In genomic region chr19:23273355-23274053, GRCm38 (mm10) we compare ENCODE assay signal across 8 mouse cellular contexts. TPM values are rescaled to one million over a fixed set of nuclear protein-coding genes. Genes with fewer than 3 reads are reported as not detected.
A peak's percentile ranks its signal among the peaks of the same experiment; 100 is the strongest.
DNase-seq lines count a peak whose midpoint lies in the region; ATAC-seq lines count a peak whose summit lies in the region.

Smc5 (minus strand) TSS chr19:23273897.

- peaks cover 6% of the 10 kb centered on the region for H3K36me3 ChIP-seq in heart, embryonic 14.5 days (ENCODE audit: control insufficient read depth, insufficient read depth, low read length)
- H3K36me3 ChIP-seq in liver, embryonic 12.5 days, result peaks cover 9% of the 10 kb centered on the region
- H3K36me3 ChIP-seq in splenic B cell, adult 2 months (ENCODE audit: control insufficient read depth, insufficient read depth, low read length, poor library complexity, severe bottlenecking), result no peaks in the 10 kb centered on the region; the same call in 1 of the 2 replicates

- H3K27ac ChIP-seq in heart, embryonic 14.5 days (replicated peaks in 1 of 2; ENCODE audit: control insufficient read depth in 1 of 2, insufficient read depth in 1 of 2, low read depth in 2 of 2, low read length in 2 of 2), result peak within 1 kb of the TSS in 1 of 2 experiments; percentile 51; a peak in 2 of 4 replicates
- H3K27ac ChIP-seq in liver, embryonic 12.5 days, result peak within 1 kb of the TSS; percentile 81

- peak; percentile 94 for ATAC-seq in heart, embryonic 14.5 days (ENCODE audit: insufficient number of reproducible peaks, insufficient read depth, low FRiP score, low read depth)
- ATAC-seq in liver, embryonic 12.5 days, result peak; percentile 97

- no peaks in the 10 kb centered on the region for H3K27me3 ChIP-seq in heart, embryonic 14.5 days (ENCODE audit: control insufficient read depth, insufficient read depth, low read length)
- H3K27me3 ChIP-seq in liver, embryonic 12.5 days (replicated peaks), result no peaks in the 10 kb centered on the region
- H3K27me3 ChIP-seq in splenic B cell, adult 2 months (ENCODE audit: control insufficient read depth, insufficient read depth, low read length, poor library complexity, severe bottlenecking), result no peaks in the 10 kb centered on the region

- peak; percentile 93 to 94 for DNase-seq in CD8-positive naive resting alpha-beta T cell, adult 2 months (ENCODE audit: low read depth in 2 of 2, low spot score in 2 of 2)
- peak; percentile 75 for DNase-seq in c-Kit-negative CD71-positive TER-119-positive erythroid progenitor cells, embryonic 14.5 days (ENCODE audit: low read depth, low spot score)
- DNase-seq in fibroblast of lung, adult 2 months (ENCODE audit: low read depth), result peak; percentile 44
- peak; percentile 93 for DNase-seq in kidney, postnatal 14 days
- peak; percentile 92 for DNase-seq in naive thymus-derived CD4-positive, alpha-beta T cell, adult 2 months (ENCODE audit: low read depth)
- peak; percentile 90 for DNase-seq in splenic B cell, adult 2 months (ENCODE audit: low read depth, low spot score)

- WGBS in heart, embryonic 14.5 days, result under 1% methylated on average over 69 of the region's 69 CpGs
- WGBS in liver, embryonic 12.5 days (ENCODE audit: insufficient replicate concordance), result under 1% methylated on average over 69 of the region's 69 CpGs

- H3K4me2 ChIP-seq in heart, embryonic 14.5 days (ENCODE audit: low read length), result peak within 1 kb of the TSS; percentile 85
- peak within 1 kb of the TSS; percentile 79 for H3K4me2 ChIP-seq in liver, embryonic 12.5 days

- H3K4me3 ChIP-seq in heart, embryonic 14.5 days (ENCODE audit: control insufficient read depth in 1 of 2, insufficient read depth in 1 of 2, low read depth in 1 of 2, low read length in 2 of 2), result peak within 1 kb of the TSS; percentile 55 to 90
- H3K4me3 ChIP-seq in liver, embryonic 12.5 days, result peak within 1 kb of the TSS; percentile 91

- H3K9me3 ChIP-seq in heart, embryonic 14.5 days (ENCODE audit: control insufficient read depth, low read length), result no peaks in the 10 kb centered on the region
- no peaks in the 10 kb centered on the region for H3K9me3 ChIP-seq in liver, embryonic 12.5 days (replicated peaks)

- peak within 1 kb of the TSS; percentile 94 for H3K9ac ChIP-seq in heart, embryonic 14.5 days (ENCODE audit: low read length)
- peak within 1 kb of the TSS; percentile 91 for H3K9ac ChIP-seq in liver, embryonic 12.5 days

- peaks cover 0 to 9% of the 10 kb centered on the region in 2 experiments; a peak in 3 of 4 replicates for H3K4me1 ChIP-seq in heart, embryonic 14.5 days (ENCODE audit: control insufficient read depth in 2 of 2, insufficient read depth in 2 of 2, low read length in 2 of 2)
- peaks cover 21% of the 10 kb centered on the region for H3K4me1 ChIP-seq in liver, embryonic 12.5 days

RNA-seq across cellular contexts. Expression of gene Smc5, which starts in this region (rescaled TPM):
- 26.7 and 27.9 TPM in 2 replicates for polyA plus RNA-seq in heart, embryonic 14.5 days (2014; fragmentation: Nextera tagmentation; extraction: Ambion mirVana)
- polyA plus RNA-seq in liver, embryonic 12.5 days (2016; fragmentation: Nextera tagmentation; extraction: Ambion mirVana), result 21.9 and 23.5 TPM in 2 replicates
